Mouse (Mus musculus) forebrain, embryonic 11.5 days (tissue): ENCODE results near the gene Hipk2. TPM values are rescaled to one million over a fixed set of nuclear protein-coding genes. Genes with fewer than 3 reads are reported as not detected.

ENCODE experiments used
- ATAC-seq: fragments of 200-750 bp; cut with Nextera tagmentation; replicated peaks from 2 replicates; pipeline ENCODE4 v1.8.0; 2017; ENCODE audit warnings: moderate TSS enrichment; ENCODE audit not compliant: low FRiP score
- DNase-seq: peaks from one replicate; pipeline ENCODE4 v3.0.0-alpha.2; 2017; ENCODE audit warnings: low spot score
- H3K27ac ChIP-seq: fragments of 300-500 bp; sonication (generic); 2 replicates; pipeline ENCODE4 v1.5.1; 2014; ENCODE audit warnings: low read depth, low read length
- H3K27me3 ChIP-seq: fragments of 300-500 bp; sonication (generic); 2 replicates; pipeline ENCODE4 v1.6.1; 2014; ENCODE audit warnings: mild to moderate bottlenecking, low read length, mixed read lengths; ENCODE audit not compliant: control insufficient read depth, insufficient read depth
- H3K36me3 ChIP-seq: fragments of 300-500 bp; sonication (generic); 2 replicates; pipeline ENCODE4 v1.6.1; 2014; ENCODE audit warnings: mild to moderate bottlenecking, low read length, moderate library complexity, mixed read lengths; ENCODE audit not compliant: control insufficient read depth, insufficient read depth
- H3K4me1 ChIP-seq: fragments of 300-500 bp; sonication (generic); replicated peaks from 2 replicates; pipeline ENCODE4 v1.6.1; 2014; ENCODE audit warnings: low read length, mixed read lengths; ENCODE audit not compliant: control insufficient read depth, insufficient read depth
- H3K4me2 ChIP-seq: fragments of 300-500 bp; sonication (generic); 2 replicates; pipeline ENCODE4 v1.6.1; 2014; ENCODE audit warnings: low read depth, mild to moderate bottlenecking, low read length, moderate library complexity, mixed read lengths; ENCODE audit not compliant: severe bottlenecking
- H3K4me3 ChIP-seq: fragments of 300-500 bp; sonication (generic); 2 replicates; pipeline ENCODE4 v1.5.1; 2014; ENCODE audit warnings: low read depth, low read length
- H3K9ac ChIP-seq: fragments of 300-500 bp; sonication (generic); 2 replicates; pipeline ENCODE4 v1.6.1; 2014; ENCODE audit warnings: low read length
- H3K9me3 ChIP-seq: fragments of 300-500 bp; sonication (generic); 2 replicates; pipeline ENCODE4 v1.6.1; 2016; ENCODE audit warnings: low read length, mixed read lengths; ENCODE audit not compliant: control insufficient read depth
- WGBS: fragments of 180-500 bp; shearing (Covaris S2); extraction: QIAGEN DNeasy Blood & Tissue Kit; methylation state at CpG from one replicate; pipeline ENCODE4 v1.1.7; 2014; 5-methylcytosine and 5-hydroxymethylcytosine counted together
- polyA plus RNA-seq: library from polyadenylated mRNA; unstranded; fragments of >200 nt; fragmentation: Nextera tagmentation; extraction: Ambion mirVana; gene quantifications from 2 replicates; pipeline ENCODE4 v1.2.1, GENCODE M21; 2014

Gene Hipk2
- polyA plus RNA-seq, 1 experiment from 2014 or later = 31.0 TPM

DNA sequence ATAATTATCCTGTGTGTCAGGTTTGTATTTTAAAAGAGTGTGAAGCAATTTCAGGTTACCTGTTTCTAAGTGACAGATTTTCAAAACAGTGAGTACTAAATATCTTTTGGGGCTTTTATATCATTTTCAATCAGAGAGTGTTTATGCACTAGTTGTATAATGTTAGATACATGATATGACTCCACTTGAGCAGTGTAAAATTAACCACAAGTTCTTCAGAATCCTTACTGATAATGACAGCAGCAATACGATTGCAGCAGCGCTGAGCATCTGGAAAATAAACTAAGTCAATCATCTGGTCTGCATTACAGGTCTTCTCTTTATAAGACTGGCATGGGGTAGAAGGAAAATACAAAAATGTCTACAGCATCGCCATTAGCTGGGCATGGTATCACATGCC lies 49.1 kb downstream of the Hipk2 start:
- ATAC-seq (no peak), DNase-seq (no peak)
- 83% methylated on average over 3 of the region's 3 CpGs for WGBS
- Histone ChIP-seq H3K27me3 (no peaks in the 10 kb centered on the region), H3K4me2 (no peak overlapping the region), H3K9me3 (no peaks in the 10 kb centered on the region), H3K36me3 (no peaks in the 10 kb centered on the region), H3K4me3 (no peak overlapping the region), H3K4me1 (no peaks in the 10 kb centered on the region), H3K27ac (no peak overlapping the region), H3K9ac (no peak overlapping the region)

GRCm38 (mm10) chr6:38825886-38826285 lies 50.1 kb downstream of the Hipk2 start:
- Histone ChIP-seq H3K27me3 (no peaks in the 10 kb centered on the region), H3K9me3 (no peaks in the 10 kb centered on the region), H3K27ac (no peak overlapping the region), H3K4me2 (no peak overlapping the region), H3K4me1 (no peaks in the 10 kb centered on the region), H3K9ac (no peak overlapping the region), H3K4me3 (no peak overlapping the region), H3K36me3 (no peaks in the 10 kb centered on the region)
- DNase-seq (no peak), ATAC-seq (no peak)

- Histone ChIP-seq H3K36me3 (peaks cover 3% of the 10 kb centered on the region; the same call in 1 of the 2 replicates), H3K4me3 (no peak overlapping the region), H3K9me3 (no peaks in the 10 kb centered on the region), H3K4me1 (no peaks in the 10 kb centered on the region), H3K27me3 (no peaks in the 10 kb centered on the region), H3K9ac (no peak overlapping the region), H3K27ac (no peak overlapping the region), H3K4me2 (no peak overlapping the region)
- DNase-seq (no peak), ATAC-seq (no peak)
Measured at GRCm38 (mm10) chr6:38823827-38824226, 52.1 kb downstream of the Hipk2 start.

DNA sequence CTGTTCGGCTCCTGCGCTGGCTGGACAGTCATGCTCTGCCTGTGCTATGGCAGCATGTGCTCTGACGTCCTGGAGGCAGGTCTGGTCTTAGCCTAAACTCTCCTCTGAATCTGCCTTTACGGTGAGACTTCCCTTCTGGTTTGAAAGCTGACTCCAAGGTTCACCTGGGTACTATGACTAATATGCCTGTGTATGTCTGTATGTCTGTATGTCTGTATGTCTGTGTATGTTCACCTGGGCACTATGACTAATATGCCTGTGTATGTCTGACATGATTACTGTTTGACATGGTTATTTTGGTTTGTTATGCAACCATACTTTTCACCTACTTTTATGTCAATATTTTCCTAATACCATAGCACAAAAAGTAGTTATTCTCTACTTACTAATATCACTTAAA lies 52.8 kb downstream of the Hipk2 start:
- WGBS = 97% methylated on average over 4 of the region's 4 CpGs
- Histone ChIP-seq H3K36me3 (peaks cover 9% of the 10 kb centered on the region), H3K27me3 (no peaks in the 10 kb centered on the region), H3K4me1 (no peaks in the 10 kb centered on the region), H3K4me2 (no peak overlapping the region), H3K9ac (no peak overlapping the region), H3K9me3 (no peaks in the 10 kb centered on the region), H3K4me3 (no peak overlapping the region), H3K27ac (no peak overlapping the region)
- ATAC-seq = no peak
- no peak for DNase-seq

- DNase-seq = no peak
- Histone ChIP-seq H3K27ac (no peak overlapping the region), H3K9me3 (no peaks in the 10 kb centered on the region), H3K27me3 (no peaks in the 10 kb centered on the region), H3K9ac (no peak overlapping the region), H3K4me2 (no peak overlapping the region), H3K4me1 (no peaks in the 10 kb centered on the region), H3K4me3 (no peak overlapping the region), H3K36me3 (peaks cover 12% of the 10 kb centered on the region)
- ATAC-seq = no peak
- WGBS = 86% methylated on average over 2 of the region's 2 CpGs
Measured at GRCm38 (mm10) chr6:38821686-38822085, 54.3 kb downstream of the Hipk2 start.

GRCm38 (mm10) chr6:38820862-38821261 lies 55.1 kb downstream of the Hipk2 start:
- Histone ChIP-seq H3K27me3 (no peaks in the 10 kb centered on the region), H3K4me3 (no peak overlapping the region), H3K4me1 (no peaks in the 10 kb centered on the region), H3K9me3 (no peaks in the 10 kb centered on the region), H3K36me3 (peaks cover 12% of the 10 kb centered on the region), H3K9ac (no peak overlapping the region), H3K27ac (no peak overlapping the region), H3K4me2 (no peak overlapping the region)
- ATAC-seq (no peak), DNase-seq (no peak)
- 91% methylated on average over 1 of the region's 1 CpGs for WGBS

- DNase-seq (no peak), ATAC-seq (no peak)
- H3K4me3 ChIP-seq = no peak overlapping the region
- no peak overlapping the region for H3K9ac ChIP-seq
- H3K4me2 ChIP-seq = no peak overlapping the region
- peaks cover 12% of the 10 kb centered on the region for H3K36me3 ChIP-seq
- H3K27ac ChIP-seq = no peak overlapping the region
- H3K27me3 ChIP-seq = no peaks in the 10 kb centered on the region
- no peaks in the 10 kb centered on the region for H3K9me3 ChIP-seq
- 94% methylated on average over 1 of the region's 1 CpGs for WGBS
- no peaks in the 10 kb centered on the region for H3K4me1 ChIP-seq
Measured at GRCm38 (mm10) chr6:38816216-38816615, 59.7 kb downstream of the Hipk2 start.

GRCm38 (mm10) chr6:38815582-38815981 lies 60.4 kb downstream of the Hipk2 start:
- no peaks in the 10 kb centered on the region for H3K4me1 ChIP-seq

DNA sequence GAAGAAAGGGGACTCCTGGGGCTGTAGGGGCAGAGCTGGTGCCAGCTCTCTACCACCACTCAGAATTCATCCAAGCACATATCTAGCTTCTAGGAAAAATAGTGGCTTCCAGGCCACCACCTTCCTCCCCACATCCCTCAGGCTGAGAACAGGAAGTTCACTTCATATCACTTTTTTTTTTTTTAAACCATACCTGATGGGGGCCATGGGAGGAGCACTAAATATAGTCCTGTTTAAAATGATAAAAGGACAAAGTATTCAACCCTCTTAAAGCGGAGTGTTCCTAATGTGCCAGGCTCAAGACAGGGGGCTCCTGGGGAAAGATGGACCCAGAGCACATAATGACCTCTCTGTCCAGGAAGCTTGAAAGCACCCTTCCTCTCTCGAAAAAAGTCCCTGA lies 61.3 kb downstream of the Hipk2 start:
- no peak for ATAC-seq
- peaks cover 12% of the 10 kb centered on the region for H3K36me3 ChIP-seq
- no peak overlapping the region for H3K27ac ChIP-seq

More at GRCm38 (mm10) chr6:38815582-38815981, 60.4 kb downstream of the Hipk2 start:
- Histone ChIP-seq H3K9ac (no peak overlapping the region), H3K4me2 (no peak overlapping the region), H3K4me3 (no peak overlapping the region), H3K27me3 (no peaks in the 10 kb centered on the region), H3K27ac (no peak overlapping the region), H3K9me3 (no peaks in the 10 kb centered on the region), H3K36me3 (peaks cover 12% of the 10 kb centered on the region)
- no peak for ATAC-seq
- no peak for DNase-seq
- WGBS = 76% methylated on average over 2 of the region's 2 CpGs

More for the DNA sequence above, 61.3 kb downstream of the Hipk2 start:
- 94% methylated on average over 2 of the region's 2 CpGs for WGBS
- H3K9ac ChIP-seq = no peak overlapping the region
- H3K4me2 ChIP-seq = no peak overlapping the region
- no peaks in the 10 kb centered on the region for H3K4me1 ChIP-seq
- no peaks in the 10 kb centered on the region for H3K27me3 ChIP-seq
- DNase-seq = no peak
- no peaks in the 10 kb centered on the region for H3K9me3 ChIP-seq
- no peak overlapping the region for H3K4me3 ChIP-seq
